Mouse (Mus musculus): Measurements from ENCODE around the gene Paqr9.

Gene Paqr9

DNA sequence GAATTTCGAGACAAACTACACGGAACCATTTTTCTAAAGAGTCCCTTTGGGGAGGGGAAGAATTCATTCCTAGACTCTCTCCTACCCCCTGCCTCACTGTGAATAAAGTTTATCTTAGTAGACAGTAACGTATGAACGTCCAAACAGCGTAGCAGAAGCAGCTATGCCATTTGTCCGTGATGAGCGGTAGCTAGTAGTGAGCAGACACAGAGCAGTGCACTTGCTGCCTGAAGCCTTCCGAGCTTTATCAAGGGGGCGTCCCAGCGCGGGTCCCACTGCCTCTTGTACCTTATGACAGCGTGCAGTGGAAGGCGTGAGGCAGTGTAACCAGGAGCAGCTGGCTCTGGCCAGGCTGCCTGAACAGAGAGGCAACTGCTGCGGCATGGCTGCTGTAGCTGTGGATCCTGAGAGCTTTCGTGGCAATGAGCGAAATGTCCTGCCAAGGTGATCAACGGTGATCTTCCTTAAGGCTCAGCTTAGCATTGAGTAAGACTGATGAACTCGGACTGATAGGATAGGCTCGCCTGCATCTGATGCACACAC, 38.8 kb downstream of the Paqr9 start:
- H3K4me1 ChIP-seq (replicated peaks; ENCODE audit: low read depth, low read length), result peaks cover 9% of the 10 kb centered on the region
- 0 out of 2 replicates have a peak overlapping the region, but pooled peaks have one; percentile 41 for H3K4me3 ChIP-seq (replicated peaks; ENCODE audit: low read length)
- H3K36me3 ChIP-seq (ENCODE audit: insufficient read depth, low read length), result no peaks in the 10 kb centered on the region
- peaks cover 26% of the 10 kb centered on the region for H3K27me3 ChIP-seq (ENCODE audit: insufficient read depth, low read length)
- no peaks in the 10 kb centered on the region for H3K9me3 ChIP-seq (ENCODE audit: low read length)
- TF ChIP-seq POU5F1 (IDR thresholded peaks at IDR 0.05; ENCODE audit: borderline replicate concordance, low read length) (no peak), CTCF (conservative IDR thresholded peaks at IDR 0.05; ENCODE audit: low read length) (no peak), NANOG (IDR thresholded peaks at IDR 0.05; ENCODE audit: borderline replicate concordance, low read length) (no peak)

DNA sequence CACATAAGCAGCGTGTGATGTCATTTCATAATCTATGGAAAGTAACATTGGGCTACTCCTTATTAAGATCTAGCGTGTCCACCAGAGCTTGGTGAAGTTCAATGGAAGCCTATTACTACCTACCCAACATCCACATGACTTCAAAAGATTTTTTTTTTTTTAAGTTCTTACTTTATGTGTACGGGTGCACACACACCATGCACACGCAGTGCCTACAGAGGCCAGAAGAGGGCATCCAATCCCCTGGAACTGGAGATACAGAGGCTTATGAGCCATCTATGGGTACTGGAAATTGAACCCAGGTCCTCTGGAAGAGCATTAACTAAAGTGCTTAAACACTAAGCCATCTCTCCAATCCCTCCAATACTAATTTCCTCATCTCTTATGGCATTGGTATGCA, 39.9 kb downstream of the Paqr9 start:
- Histone ChIP-seq H3K9me3 (ENCODE audit: low read length) (no peaks in the 10 kb centered on the region), H3K4me3 (replicated peaks; ENCODE audit: low read length) (no peak overlapping the region), H3K27me3 (ENCODE audit: insufficient read depth, low read length) (peaks cover 29% of the 10 kb centered on the region), H3K4me1 (replicated peaks; ENCODE audit: low read depth, low read length) (peaks cover 9% of the 10 kb centered on the region), H3K36me3 (ENCODE audit: insufficient read depth, low read length) (no peaks in the 10 kb centered on the region)
- TF ChIP-seq NANOG (IDR thresholded peaks at IDR 0.05; ENCODE audit: borderline replicate concordance, low read length) (no peak), CTCF (conservative IDR thresholded peaks at IDR 0.05; ENCODE audit: low read length) (peak; percentile 87), POU5F1 (IDR thresholded peaks at IDR 0.05; ENCODE audit: borderline replicate concordance, low read length) (no peak)

DNA sequence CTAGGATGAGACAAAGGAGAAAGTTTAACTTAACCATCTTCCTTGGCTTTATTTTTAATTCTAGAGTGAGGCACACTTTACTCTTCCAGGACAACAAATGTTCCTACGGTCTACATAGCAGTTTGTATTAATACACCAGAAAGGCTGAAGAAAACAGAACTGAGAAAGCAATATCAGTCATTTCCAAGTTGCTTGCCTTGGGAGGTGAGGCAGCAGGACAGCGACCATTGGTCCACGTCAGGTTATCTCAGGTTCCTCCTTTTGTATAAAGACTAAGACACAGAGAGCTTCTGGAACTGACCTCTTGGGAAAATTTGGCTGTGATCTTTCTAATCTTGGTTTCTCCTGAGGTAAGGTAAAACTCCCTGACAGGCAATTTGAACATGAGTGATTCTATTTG, 43.4 kb downstream of the Paqr9 start:
- no peaks in the 10 kb centered on the region for H3K9me3 ChIP-seq (ENCODE audit: low read length)
- peaks cover 20% of the 10 kb centered on the region for H3K27me3 ChIP-seq (ENCODE audit: insufficient read depth, low read length)
- peaks cover 15% of the 10 kb centered on the region for H3K4me1 ChIP-seq (replicated peaks; ENCODE audit: low read depth, low read length)
- H3K4me3 ChIP-seq (replicated peaks; ENCODE audit: low read length), result no peak overlapping the region
- no peak for TF ChIP-seq NANOG (IDR thresholded peaks at IDR 0.05; ENCODE audit: borderline replicate concordance, low read length)
- no peak for TF ChIP-seq CTCF (conservative IDR thresholded peaks at IDR 0.05; ENCODE audit: low read length)
- TF ChIP-seq POU5F1 (IDR thresholded peaks at IDR 0.05; ENCODE audit: borderline replicate concordance, low read length), result no peak
- no peaks in the 10 kb centered on the region for H3K36me3 ChIP-seq (ENCODE audit: insufficient read depth, low read length)

DNA sequence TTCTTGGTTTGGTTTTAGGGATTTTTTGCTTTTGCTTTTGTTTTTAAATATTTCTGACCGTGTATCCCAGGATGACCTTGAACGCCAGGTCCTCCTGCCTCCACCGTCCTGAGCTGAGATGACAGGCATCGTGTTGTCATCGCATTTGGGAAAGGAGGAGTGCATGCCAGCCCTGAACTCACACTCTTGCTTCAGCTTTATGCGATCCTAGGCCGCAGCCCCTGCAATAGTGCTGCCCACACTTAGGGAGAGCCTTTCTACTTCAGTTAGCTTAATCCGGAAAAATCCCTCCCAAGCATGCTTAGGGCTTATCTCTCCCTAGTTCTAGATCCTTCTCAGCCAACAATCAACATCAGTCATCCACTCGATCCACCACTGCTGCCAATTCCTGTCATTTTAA, 43.9 kb downstream of the Paqr9 start:
- Histone ChIP-seq H3K36me3 (ENCODE audit: insufficient read depth, low read length) (no peaks in the 10 kb centered on the region), H3K9me3 (ENCODE audit: low read length) (no peaks in the 10 kb centered on the region), H3K27me3 (ENCODE audit: insufficient read depth, low read length) (peaks cover 15% of the 10 kb centered on the region), H3K4me3 (replicated peaks; ENCODE audit: low read length) (no peak overlapping the region), H3K4me1 (replicated peaks; ENCODE audit: low read depth, low read length) (peaks cover 10% of the 10 kb centered on the region)
- TF ChIP-seq CTCF (conservative IDR thresholded peaks at IDR 0.05; ENCODE audit: low read length) (no peak), POU5F1 (IDR thresholded peaks at IDR 0.05; ENCODE audit: borderline replicate concordance, low read length) (no peak), NANOG (IDR thresholded peaks at IDR 0.05; ENCODE audit: borderline replicate concordance, low read length) (no peak)

DNA sequence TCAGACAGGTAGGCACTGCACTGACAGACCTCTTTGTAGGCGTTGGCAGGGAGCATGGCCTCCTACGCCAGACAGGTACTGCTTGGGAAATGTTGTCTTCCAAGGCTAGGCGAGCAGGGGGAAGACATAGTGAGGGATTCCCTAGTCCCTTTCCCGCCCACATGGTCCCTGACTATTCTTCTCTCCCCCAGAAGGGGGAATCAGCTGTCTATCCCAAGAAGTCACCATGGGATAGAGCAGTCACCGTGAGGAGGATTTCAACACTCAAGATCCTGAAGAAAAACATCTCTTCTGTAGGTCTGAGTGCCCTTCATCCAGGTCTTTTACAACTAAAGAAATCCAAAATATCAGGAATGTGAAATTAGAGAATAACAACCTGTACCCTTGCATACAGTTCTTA, 47.7 kb downstream of the Paqr9 start:
- Histone ChIP-seq H3K9me3 (ENCODE audit: low read length) (no peaks in the 10 kb centered on the region), H3K27me3 (ENCODE audit: insufficient read depth, low read length) (peaks cover 11% of the 10 kb centered on the region), H3K4me1 (replicated peaks; ENCODE audit: low read depth, low read length) (peaks cover 46% of the 10 kb centered on the region), H3K36me3 (ENCODE audit: insufficient read depth, low read length) (no peaks in the 10 kb centered on the region), H3K4me3 (replicated peaks; ENCODE audit: low read length) (no peak overlapping the region)
- TF ChIP-seq CTCF (conservative IDR thresholded peaks at IDR 0.05; ENCODE audit: low read length) (0 out of 2 replicates have a peak, but pooled peaks have one; percentile 9), NANOG (IDR thresholded peaks at IDR 0.05; ENCODE audit: borderline replicate concordance, low read length) (no peak)

DNA sequence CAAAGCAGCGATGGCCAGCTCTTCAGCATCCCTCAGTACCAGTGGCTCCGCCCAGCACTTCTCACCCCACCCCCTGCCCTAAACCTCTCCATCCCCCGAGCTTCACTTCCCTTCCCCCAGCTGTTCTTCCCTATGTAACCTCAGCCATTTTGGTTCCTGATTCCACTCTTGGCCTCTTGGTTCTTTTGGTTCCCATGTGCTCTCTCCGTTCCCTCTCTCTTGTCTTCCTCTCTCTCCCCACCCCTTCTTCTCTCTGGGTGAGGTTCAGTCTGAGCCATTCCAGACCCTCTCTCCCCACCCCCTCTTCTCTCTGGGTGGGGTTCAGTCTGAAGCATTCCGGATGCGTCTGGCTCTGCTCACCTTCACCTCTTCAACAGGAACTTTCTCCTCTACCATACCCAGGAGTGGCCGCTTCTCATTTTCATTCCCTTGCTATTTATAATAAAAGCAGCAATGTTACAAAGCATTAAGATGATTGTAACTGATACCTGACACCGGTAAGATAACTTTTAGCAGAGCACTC, 52.9 kb downstream of the Paqr9 start:
- Histone ChIP-seq H3K4me1 (replicated peaks; ENCODE audit: low read depth, low read length) (peaks cover 86% of the 10 kb centered on the region), H3K4me3 (replicated peaks; ENCODE audit: low read length) (peak overlapping the region; percentile 57), H3K36me3 (ENCODE audit: insufficient read depth, low read length) (no peaks in the 10 kb centered on the region), H3K9me3 (ENCODE audit: low read length) (no peaks in the 10 kb centered on the region), H3K27me3 (ENCODE audit: insufficient read depth, low read length) (no peaks in the 10 kb centered on the region)
- TF ChIP-seq NANOG (IDR thresholded peaks at IDR 0.05; ENCODE audit: borderline replicate concordance, low read length) (no peak), CTCF (conservative IDR thresholded peaks at IDR 0.05; ENCODE audit: low read length) (no peak), POU5F1 (IDR thresholded peaks at IDR 0.05; ENCODE audit: borderline replicate concordance, low read length) (no peak)

DNA sequence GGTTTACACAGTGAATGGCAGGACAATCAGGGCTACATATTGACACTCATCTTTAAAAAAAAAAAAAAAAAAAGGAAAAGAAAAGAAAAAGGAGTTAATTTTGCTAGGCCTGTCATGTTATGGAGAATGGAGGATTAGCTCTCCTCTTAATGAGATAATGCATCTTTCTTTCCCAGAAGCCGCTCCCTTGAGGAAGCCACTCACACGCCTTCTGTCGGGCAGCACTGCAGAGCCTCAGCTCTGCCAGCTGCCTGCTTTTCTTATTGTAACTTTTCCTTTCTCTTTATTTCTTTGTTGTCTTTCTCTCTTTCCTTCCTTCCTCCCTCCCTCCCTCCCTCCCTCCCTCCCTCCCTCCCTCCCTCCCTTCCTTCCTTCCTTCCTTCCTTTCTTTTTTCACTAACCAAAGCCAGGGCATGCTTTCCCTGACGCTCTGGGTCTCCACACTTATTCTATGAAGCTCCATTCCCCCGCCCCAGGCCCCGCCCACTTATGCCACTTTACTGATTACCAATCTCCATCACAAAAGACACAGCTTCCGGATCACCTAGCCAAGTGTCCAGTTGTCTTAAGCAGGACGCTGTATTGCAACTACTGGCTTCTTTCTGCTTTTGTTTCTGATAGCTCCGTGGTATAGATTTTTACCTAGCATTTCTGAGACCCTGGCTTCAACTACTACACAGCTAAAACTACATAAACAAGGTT, 54.1 kb downstream of the Paqr9 start:
- peaks cover 84% of the 10 kb centered on the region for H3K4me1 ChIP-seq (replicated peaks; ENCODE audit: low read depth, low read length)
- H3K27me3 ChIP-seq (ENCODE audit: insufficient read depth, low read length), result 0 out of 2 replicates have a peak, but pooled peaks cover 2% of the 10 kb centered on the region
- peak; percentile 15; the same call in 1 of the 2 replicates for TF ChIP-seq NANOG (IDR thresholded peaks at IDR 0.05; ENCODE audit: borderline replicate concordance, low read length)
- TF ChIP-seq CTCF (conservative IDR thresholded peaks at IDR 0.05; ENCODE audit: low read length), result no peak
- no peak for TF ChIP-seq POU5F1 (IDR thresholded peaks at IDR 0.05; ENCODE audit: borderline replicate concordance, low read length)
- H3K36me3 ChIP-seq (ENCODE audit: insufficient read depth, low read length), result no peaks in the 10 kb centered on the region
- no peaks in the 10 kb centered on the region for H3K9me3 ChIP-seq (ENCODE audit: low read length)
- peak overlapping the region; percentile 57; the same call in 1 of the 2 replicates for H3K4me3 ChIP-seq (replicated peaks; ENCODE audit: low read length)

DNA sequence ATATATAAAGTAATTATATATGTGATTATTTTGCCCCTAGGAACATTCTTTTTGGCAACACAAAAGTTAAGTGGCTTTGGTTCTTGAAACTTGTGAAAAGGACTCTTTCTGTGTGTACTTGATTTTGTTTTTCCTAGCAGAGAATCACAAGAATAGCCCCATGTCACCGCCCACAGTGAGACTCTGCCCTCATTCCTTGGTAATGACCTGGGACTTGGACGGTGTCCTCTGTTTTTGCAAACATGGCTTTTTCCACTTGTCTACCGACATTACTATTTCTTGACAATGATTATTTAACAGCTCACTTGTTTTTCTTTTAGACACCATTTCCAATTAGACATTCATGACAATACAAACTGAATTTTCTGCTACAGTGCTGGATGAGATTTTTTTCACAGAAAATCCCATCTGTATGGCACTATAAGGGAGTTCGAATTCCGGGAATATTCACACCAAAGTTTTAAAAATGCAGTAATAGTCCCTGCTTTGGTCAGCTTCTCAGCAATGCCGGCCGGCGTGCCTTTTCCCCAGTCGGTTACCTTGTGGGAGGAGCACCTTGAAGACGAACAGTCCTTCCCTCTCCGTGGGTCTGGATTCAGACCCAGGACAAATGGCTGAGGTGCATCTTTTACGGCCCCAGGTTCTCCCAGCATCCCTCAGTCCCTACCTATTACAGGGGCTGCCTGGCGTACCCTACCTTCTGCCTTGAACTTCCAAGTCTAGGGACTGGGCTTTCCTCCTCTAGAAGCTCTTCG, 55.6 kb downstream of the Paqr9 start:
- no peaks in the 10 kb centered on the region for H3K36me3 ChIP-seq (ENCODE audit: insufficient read depth, low read length)
- H3K27me3 ChIP-seq (ENCODE audit: insufficient read depth, low read length), result 0 out of 2 replicates have a peak, but pooled peaks cover 4% of the 10 kb centered on the region
- no peak for TF ChIP-seq POU5F1 (IDR thresholded peaks at IDR 0.05; ENCODE audit: borderline replicate concordance, low read length)
- TF ChIP-seq CTCF (conservative IDR thresholded peaks at IDR 0.05; ENCODE audit: low read length), result no peak
- no peak for TF ChIP-seq NANOG (IDR thresholded peaks at IDR 0.05; ENCODE audit: borderline replicate concordance, low read length)
- H3K4me3 ChIP-seq (replicated peaks; ENCODE audit: low read length), result peak overlapping the region; percentile 26; the same call in 1 of the 2 replicates
- H3K9me3 ChIP-seq (ENCODE audit: low read length), result no peaks in the 10 kb centered on the region
- H3K4me1 ChIP-seq (replicated peaks; ENCODE audit: low read depth, low read length), result peaks cover 69% of the 10 kb centered on the region
